Mouse (Mus musculus) urinary bladder, postnatal 36 days (tissue): ENCODE measurements at regions not wholly inside any gene's neighbourhood (a gene's known extent, or its start where the extent isn't known, plus 50 kb on each side); places are given as distances from the start of the nearest gene placed in this dataset.

Experiments used
- DNase-seq, 2 experiments: peaks; one replicate each; pipeline ENCODE4 v3.0.0; 2022; ENCODE audit warnings: low spot score in 2 of 2, mixed read lengths in 1 of 2

GRCm38 (mm10) chr13:6255728-6256496 is 292.0 kb upstream of the Pitrm1 start:
- no peak for DNase-seq

GRCm38 (mm10) chr13:6258456-6258855 is 289.5 kb upstream of the Pitrm1 start:
- DNase-seq = no peak

- DNase-seq = no peak
Observed at GRCm38 (mm10) chr13:6260321-6260865, 287.6 kb upstream of the Pitrm1 start.

- no peak for DNase-seq
Observed at GRCm38 (mm10) chr13:6261458-6261857, 286.5 kb upstream of the Pitrm1 start.

- no peak for DNase-seq
Observed at GRCm38 (mm10) chr13:6270546-6270945, 277.4 kb upstream of the Pitrm1 start.

- no peak for DNase-seq
Observed at GRCm38 (mm10) chr13:6272932-6273331, 275.0 kb upstream of the Pitrm1 start.

DNA sequence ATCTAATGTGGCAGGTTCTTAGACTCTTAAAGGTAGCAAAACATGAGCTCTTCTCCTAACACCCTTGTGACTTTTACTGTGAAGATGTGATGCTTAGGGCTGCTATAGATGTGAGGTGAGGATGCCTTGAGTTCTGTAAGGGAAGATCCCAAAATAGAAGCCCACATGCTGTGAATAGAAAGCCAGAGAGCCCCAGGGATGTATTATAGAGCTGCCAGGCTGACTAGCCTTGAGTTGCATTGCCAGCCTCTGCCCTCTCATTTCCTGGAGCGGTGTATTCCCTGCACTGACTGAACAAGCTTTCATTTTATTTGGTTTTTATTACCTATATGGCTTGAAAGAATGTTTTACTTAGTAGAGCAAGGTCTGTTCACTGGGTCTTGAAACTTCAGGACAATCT is 267.9 kb upstream of the Pitrm1 start:
- DNase-seq = no peak

DNA sequence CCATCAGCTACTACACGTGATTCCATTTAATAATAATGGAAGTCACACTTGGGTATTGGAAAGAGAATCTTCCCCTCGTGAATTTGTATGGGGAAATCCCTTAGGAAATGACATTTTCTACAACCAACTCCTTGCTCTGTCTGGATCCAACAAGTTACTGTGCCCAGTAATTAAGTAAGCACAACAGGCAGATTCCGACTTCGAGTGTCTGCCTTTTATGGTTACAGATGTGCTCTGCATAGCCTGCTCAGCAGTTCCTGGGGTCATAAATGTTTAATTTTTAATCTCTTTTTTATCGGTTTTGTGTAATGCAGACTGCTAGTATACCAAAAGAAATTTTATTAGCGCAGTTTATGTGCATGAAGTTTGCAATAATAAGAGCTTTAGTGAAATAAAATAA is 259.8 kb upstream of the Pitrm1 start:
- DNase-seq = no peak

GRCm38 (mm10) chr13:6292098-6292497 is 255.9 kb upstream of the Pitrm1 start:
- DNase-seq = no peak

- no peak for DNase-seq
Observed at GRCm38 (mm10) chr13:6305718-6306117, 242.2 kb upstream of the Pitrm1 start.

GRCm38 (mm10) chr13:6306616-6306988 is 241.3 kb upstream of the Pitrm1 start:
- DNase-seq = no peak

GRCm38 (mm10) chr13:6306989-6307917 is 240.7 kb upstream of the Pitrm1 start:
- no peak for DNase-seq

GRCm38 (mm10) chr13:6316201-6316600 is 231.7 kb upstream of the Pitrm1 start:
- no peak for DNase-seq

DNA sequence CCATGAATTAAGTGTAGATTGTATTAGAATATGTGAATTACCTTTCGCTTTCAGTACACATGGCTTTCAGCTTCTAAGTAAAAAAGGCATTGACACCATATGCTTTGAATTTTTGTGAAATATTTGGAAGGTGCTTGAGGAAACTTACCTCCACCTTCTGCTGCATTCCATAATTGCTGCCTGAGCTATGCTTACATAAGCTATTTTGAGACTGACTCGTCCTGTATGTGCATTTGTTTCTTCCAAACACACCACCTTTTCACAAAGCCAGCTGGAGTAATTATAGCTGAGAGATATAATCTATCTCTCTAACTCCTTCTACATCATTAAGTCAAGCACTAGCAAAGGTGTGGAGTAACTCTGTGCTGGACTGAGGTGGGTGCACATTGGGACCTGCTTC is 224.0 kb upstream of the Pitrm1 start:
- DNase-seq = no peak

GRCm38 (mm10) chr13:6330320-6330950 is 217.5 kb upstream of the Pitrm1 start:
- no peak for DNase-seq

GRCm38 (mm10) chr13:6340157-6340556 is 207.8 kb upstream of the Pitrm1 start:
- DNase-seq = no peak

GRCm38 (mm10) chr13:6341102-6341737 is 206.7 kb upstream of the Pitrm1 start:
- no peak for DNase-seq

DNA sequence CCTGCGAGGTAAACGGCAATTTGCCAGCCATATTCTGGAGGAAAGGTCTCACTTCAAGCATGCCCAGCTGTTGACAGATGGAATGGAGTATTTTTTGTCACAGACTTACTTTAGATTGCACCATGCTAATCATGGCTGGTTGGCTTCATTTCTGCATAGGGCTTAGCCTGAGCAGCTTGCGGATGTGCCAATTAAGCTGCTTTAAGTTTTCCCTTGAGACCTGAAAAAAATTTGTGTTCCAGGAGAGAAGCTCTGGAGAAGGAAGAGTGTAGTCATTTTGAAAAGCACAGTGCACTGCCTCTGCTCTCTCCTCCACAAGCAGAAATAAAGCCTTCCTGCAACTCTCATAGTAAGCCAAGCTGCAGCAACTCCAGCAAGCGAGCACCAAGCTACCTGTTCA is 182.8 kb upstream of the Pitrm1 start:
- DNase-seq = no peak

GRCm38 (mm10) chr13:6367661-6368060 is 180.3 kb upstream of the Pitrm1 start:
- no peak for DNase-seq

DNA sequence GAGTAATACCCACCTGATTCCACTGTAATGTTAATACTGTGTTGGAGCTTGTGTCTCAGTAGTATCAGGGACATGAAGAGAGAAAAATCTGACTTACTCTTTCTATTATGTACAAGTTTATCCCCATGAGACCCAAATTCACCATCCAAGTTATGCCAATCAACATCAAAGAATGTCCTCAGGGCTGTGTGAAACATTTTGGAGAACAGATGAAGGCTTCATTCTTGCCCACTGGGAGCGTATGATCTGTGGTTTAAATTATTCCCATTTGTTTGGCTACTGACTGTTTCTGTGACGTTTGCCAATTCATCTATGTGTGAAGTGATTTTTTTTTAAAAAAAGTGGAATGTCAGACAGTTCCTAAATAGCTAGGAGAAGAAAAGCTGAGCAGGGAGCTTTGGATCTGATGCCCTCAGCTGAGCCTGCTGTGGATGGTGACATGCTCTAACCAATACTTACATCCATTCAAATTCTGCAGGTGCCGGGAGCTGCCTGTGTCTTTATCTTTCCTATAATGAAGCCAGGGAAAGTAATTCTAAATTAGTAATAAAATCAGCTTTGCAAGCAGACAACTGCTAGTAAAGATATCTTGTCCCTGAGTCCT is 173.3 kb upstream of the Pitrm1 start:
- DNase-seq = no peak

DNA sequence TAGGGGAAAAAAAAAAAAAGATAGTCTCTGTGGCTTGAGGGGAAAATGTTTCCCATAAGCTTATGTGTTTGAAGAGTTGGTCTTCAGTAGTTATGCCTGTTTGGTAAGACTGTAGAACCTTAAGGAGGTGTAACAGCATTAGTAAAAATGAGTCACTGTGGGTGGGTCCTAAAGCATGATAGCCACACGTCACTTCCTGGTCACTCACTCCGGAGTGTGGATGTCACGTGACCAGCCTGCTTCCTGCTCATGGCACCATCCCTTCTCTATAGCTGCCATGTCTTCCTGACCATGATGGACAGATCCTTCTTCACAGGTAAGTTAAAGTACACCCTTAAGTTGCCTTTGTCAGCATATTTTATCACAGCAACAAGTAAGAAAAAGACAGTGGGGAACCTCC is 170.0 kb upstream of the Pitrm1 start:
- no peak for DNase-seq
